Mouse (Mus musculus): ENCODE measurements at regions not wholly inside any gene's neighbourhood (a gene's known extent, or its start where the extent isn't known, plus 50 kb on each side); places are given as distances from the start of the nearest gene placed in this dataset.
"Not testable (repeated sequence)": the region's sequence is repeated elsewhere in the genome, so short reads cannot be mapped to it uniquely, and the experiment has no call there.

- no peak for DNase-seq (ENCODE audit: low spot score in 2 of 2)
Observed at GRCm38 (mm10) chr6:4149663-4150062, 62.9 kb upstream of the Bet1 start.

- no peak for DNase-seq (ENCODE audit: low spot score in 2 of 2)
Observed at GRCm38 (mm10) chr6:4158293-4158692, 71.5 kb upstream of the Bet1 start.

- no peak for DNase-seq (ENCODE audit: low spot score in 2 of 2)
Observed at GRCm38 (mm10) chr6:4163733-4164132, 77.0 kb upstream of the Bet1 start.

- no peak for DNase-seq (ENCODE audit: low spot score in 2 of 2)
Observed at GRCm38 (mm10) chr6:4167112-4167511, 80.3 kb upstream of the Bet1 start.

GRCm38 (mm10) chr6:4167757-4168156, 81.0 kb upstream of the Bet1 start:
- DNase-seq (ENCODE audit: low spot score in 2 of 2): no peak

- DNase-seq (ENCODE audit: low spot score in 2 of 2): no peak
Observed at GRCm38 (mm10) chr6:4171561-4171960, 84.8 kb upstream of the Bet1 start.

- no peak for DNase-seq (ENCODE audit: low spot score in 2 of 2)
Observed at GRCm38 (mm10) chr6:4187683-4188082, 100.9 kb upstream of the Bet1 start.

- not testable (repeated sequence) for DNase-seq (ENCODE audit: low spot score in 2 of 2)
Observed at GRCm38 (mm10) chr6:4190976-4191375, 104.2 kb upstream of the Bet1 start.

- DNase-seq (ENCODE audit: low spot score in 2 of 2): no peak
Observed at GRCm38 (mm10) chr6:4193286-4193685, 106.5 kb upstream of the Bet1 start.

GRCm38 (mm10) chr6:4201176-4201575, 114.4 kb upstream of the Bet1 start:
- no peak for DNase-seq (ENCODE audit: low spot score in 2 of 2)

GRCm38 (mm10) chr6:4205681-4206080, 118.9 kb upstream of the Bet1 start:
- no peak for DNase-seq (ENCODE audit: low spot score in 2 of 2)

- peak in 1 of 2 experiments; percentile 7 for DNase-seq (ENCODE audit: low spot score in 2 of 2)
Observed at GRCm38 (mm10) chr6:4245265-4246112, 158.7 kb upstream of the Bet1 start.

GRCm38 (mm10) chr6:4246113-4246419, 159.3 kb upstream of the Bet1 start:
- DNase-seq (ENCODE audit: low spot score in 2 of 2): no peak

GRCm38 (mm10) chr6:4276607-4277006, 189.8 kb upstream of the Bet1 start:
- no peak for DNase-seq (ENCODE audit: low spot score in 2 of 2)

- no peak for DNase-seq (ENCODE audit: low spot score in 2 of 2)
Observed at GRCm38 (mm10) chr6:4277245-4277890, 190.6 kb upstream of the Bet1 start.

GRCm38 (mm10) chr6:4291380-4291779, 204.6 kb upstream of the Bet1 start:
- peak in 1 of 2 experiments; percentile 7 for DNase-seq (ENCODE audit: low spot score in 2 of 2)

GRCm38 (mm10) chr6:4303410-4303809, 201.2 kb upstream of the Col1a2 start:
- not testable (repeated sequence) for DNase-seq (ENCODE audit: low spot score in 2 of 2)

GRCm38 (mm10) chr6:4349953-4350352, 154.7 kb upstream of the Col1a2 start:
- no peak for DNase-seq (ENCODE audit: low spot score in 2 of 2)

- no peak for DNase-seq (ENCODE audit: low spot score in 2 of 2)
Observed at GRCm38 (mm10) chr6:4362220-4362619, 142.4 kb upstream of the Col1a2 start.

GRCm38 (mm10) chr6:4375465-4376037, 129.1 kb upstream of the Col1a2 start:
- DNase-seq (ENCODE audit: low spot score in 2 of 2): no peak

- DNase-seq (ENCODE audit: low spot score in 2 of 2): no peak
Observed at GRCm38 (mm10) chr6:4396808-4397207, 107.8 kb upstream of the Col1a2 start.
